Mouse (Mus musculus): Measurements from ENCODE around the gene Fitm2.

Gene Fitm2

GRCm38 (mm10) chr2:163472466-163472851 lies at the start of gene Fitm2:
Gene Fitm2 (minus strand): TSS chr2:163472629.
- peak; percentile 97 for DNase-seq (ENCODE audit: low spot score)

- no peak for DNase-seq (ENCODE audit: low spot score)
Observed at GRCm38 (mm10) chr2:163506300-163507004, 34.0 kb upstream of the Fitm2 start, which contains the start of gene Hnf4a. Gene Hnf4a (plus strand): TSS chr2:163506808.

- no peak for DNase-seq (ENCODE audit: low spot score)
Observed at GRCm38 (mm10) chr2:163503191-163503590, 30.8 kb upstream of the Fitm2 start.

- DNase-seq (ENCODE audit: low spot score), result no peak
Observed at GRCm38 (mm10) chr2:163502219-163502618, 29.8 kb upstream of the Fitm2 start.

- no peak for DNase-seq (ENCODE audit: low spot score)
Observed at GRCm38 (mm10) chr2:163494456-163494855, 22.0 kb upstream of the Fitm2 start.

- DNase-seq (ENCODE audit: low spot score), result no peak
Observed at GRCm38 (mm10) chr2:163493976-163494375, 21.5 kb upstream of the Fitm2 start.

GRCm38 (mm10) chr2:163493031-163493430 lies 20.6 kb upstream of the Fitm2 start:
- DNase-seq (ENCODE audit: low spot score), result no peak

GRCm38 (mm10) chr2:163492018-163492417 lies 19.6 kb upstream of the Fitm2 start, which contains the start of gene R3hdml:
Gene R3hdml (plus strand): TSS chr2:163492318.
- DNase-seq (ENCODE audit: low spot score), result no peak

- no peak for DNase-seq (ENCODE audit: low spot score)
Observed at GRCm38 (mm10) chr2:163491351-163491750, 18.9 kb upstream of the Fitm2 start.

- DNase-seq (ENCODE audit: low spot score), result no peak
Observed at GRCm38 (mm10) chr2:163490656-163491055, 18.2 kb upstream of the Fitm2 start.

GRCm38 (mm10) chr2:163489725-163490291 lies 17.4 kb upstream of the Fitm2 start:
- no peak for DNase-seq (ENCODE audit: low spot score)

- no peak for DNase-seq (ENCODE audit: low spot score)
Observed at GRCm38 (mm10) chr2:163487360-163487759, 14.9 kb upstream of the Fitm2 start.

GRCm38 (mm10) chr2:163481539-163482029 lies 9.2 kb upstream of the Fitm2 start:
- no peak for DNase-seq (ENCODE audit: low spot score)

- DNase-seq (ENCODE audit: low spot score), result no peak
Observed at GRCm38 (mm10) chr2:163480191-163480825, 7.9 kb upstream of the Fitm2 start.

- DNase-seq (ENCODE audit: low spot score), result no peak
Observed at GRCm38 (mm10) chr2:163471710-163472465, 541 bp downstream of the Fitm2 start.

- no peak for DNase-seq (ENCODE audit: low spot score)
Observed at GRCm38 (mm10) chr2:163471136-163471535, 1.3 kb downstream of the Fitm2 start.

GRCm38 (mm10) chr2:163469711-163470110 lies 2.7 kb downstream of the Fitm2 start:
- no peak for DNase-seq (ENCODE audit: low spot score)

GRCm38 (mm10) chr2:163468866-163469265 lies 3.6 kb downstream of the Fitm2 start:
- no peak for DNase-seq (ENCODE audit: low spot score)

GRCm38 (mm10) chr2:163467585-163467984 lies 4.8 kb downstream of the Fitm2 start:
- DNase-seq (ENCODE audit: low spot score), result no peak

GRCm38 (mm10) chr2:163466771-163467170 lies 5.7 kb downstream of the Fitm2 start:
- no peak for DNase-seq (ENCODE audit: low spot score)

- no peak for DNase-seq (ENCODE audit: low spot score)
Observed at GRCm38 (mm10) chr2:163464562-163464961, 7.9 kb downstream of the Fitm2 start.

- DNase-seq (ENCODE audit: low spot score), result no peak
Observed at GRCm38 (mm10) chr2:163463998-163464397, 8.4 kb downstream of the Fitm2 start.

All from c-Kit-positive CD71-positive TER-119-positive erythroid progenitor cells, embryonic 14.5 days (primary cell).